Mouse (Mus musculus): ENCODE data around the gene Zcchc13. TPM values are rescaled to one million over a fixed set of nuclear protein-coding genes. Genes with fewer than 3 reads are reported as not detected.
"Not testable (repeated sequence)": the region's sequence is repeated elsewhere in the genome, so short reads cannot be mapped to it uniquely, and the experiment has no call there.

Gene Zcchc13
- polyA plus RNA-seq, 1 experiment = not detected

GRCm38 (mm10) chrX:103636021-103636420 lies 5.6 kb downstream of the Zcchc13 start:
- no peak for TF ChIP-seq POLR2A (IDR thresholded peaks at IDR 0.05; ENCODE audit: borderline replicate concordance, low read depth, low read length)
- no peak for TF ChIP-seq CTCF (IDR thresholded peaks at IDR 0.05; ENCODE audit: low read depth, low read length)
- no peak overlapping the region for H3K4me3 ChIP-seq (ENCODE audit: insufficient read depth, low read length)

GRCm38 (mm10) chrX:103638566-103638965 lies 8.2 kb downstream of the Zcchc13 start:
- no peaks in the 10 kb centered on the region for H3K4me1 ChIP-seq (ENCODE audit: control insufficient read depth, insufficient read depth, low read length)
- H3K27ac ChIP-seq (ENCODE audit: insufficient read depth, low read depth, low read length) = no peak overlapping the region
- TF ChIP-seq CTCF (IDR thresholded peaks at IDR 0.05; ENCODE audit: low read depth, low read length) (no peak), POLR2A (IDR thresholded peaks at IDR 0.05; ENCODE audit: borderline replicate concordance, low read depth, low read length) (no peak)
- no peak overlapping the region for H3K4me3 ChIP-seq (ENCODE audit: insufficient read depth, low read length)

More at GRCm38 (mm10) chrX:103636021-103636420, 5.6 kb downstream of the Zcchc13 start:
- Histone ChIP-seq H3K4me1 (ENCODE audit: control insufficient read depth, insufficient read depth, low read length) (no peaks in the 10 kb centered on the region), H3K27ac (ENCODE audit: insufficient read depth, low read depth, low read length) (no peak overlapping the region)

- TF ChIP-seq CTCF (IDR thresholded peaks at IDR 0.05; ENCODE audit: low read depth, low read length) (no peak), POLR2A (IDR thresholded peaks at IDR 0.05; ENCODE audit: borderline replicate concordance, low read depth, low read length) (no peak)
- no peak overlapping the region for H3K27ac ChIP-seq (ENCODE audit: insufficient read depth, low read depth, low read length)
- H3K4me3 ChIP-seq (ENCODE audit: insufficient read depth, low read length) = no peak overlapping the region
- H3K4me1 ChIP-seq (ENCODE audit: control insufficient read depth, insufficient read depth, low read length) = no peaks in the 10 kb centered on the region
Observed at GRCm38 (mm10) chrX:103644301-103644700, 13.9 kb downstream of the Zcchc13 start.

- TF ChIP-seq POLR2A (IDR thresholded peaks at IDR 0.05; ENCODE audit: borderline replicate concordance, low read depth, low read length) (no peak), CTCF (IDR thresholded peaks at IDR 0.05; ENCODE audit: low read depth, low read length) (no peak)
- Histone ChIP-seq H3K4me1 (ENCODE audit: control insufficient read depth, insufficient read depth, low read length) (no peaks in the 10 kb centered on the region), H3K4me3 (ENCODE audit: insufficient read depth, low read length) (no peak overlapping the region), H3K27ac (ENCODE audit: insufficient read depth, low read depth, low read length) (no peak overlapping the region)
Observed at GRCm38 (mm10) chrX:103652048-103652447, 21.7 kb downstream of the Zcchc13 start.

GRCm38 (mm10) chrX:103653021-103653420 lies 22.6 kb downstream of the Zcchc13 start:
- Histone ChIP-seq H3K4me3 (ENCODE audit: insufficient read depth, low read length) (no peak overlapping the region), H3K27ac (ENCODE audit: insufficient read depth, low read depth, low read length) (no peak overlapping the region), H3K4me1 (ENCODE audit: control insufficient read depth, insufficient read depth, low read length) (no peaks in the 10 kb centered on the region)
- TF ChIP-seq POLR2A (IDR thresholded peaks at IDR 0.05; ENCODE audit: borderline replicate concordance, low read depth, low read length) = no peak
- no peak for TF ChIP-seq CTCF (IDR thresholded peaks at IDR 0.05; ENCODE audit: low read depth, low read length)

GRCm38 (mm10) chrX:103658985-103659384 lies 28.6 kb downstream of the Zcchc13 start:
- Histone ChIP-seq H3K27ac (ENCODE audit: insufficient read depth, low read depth, low read length) (no peak overlapping the region), H3K4me1 (ENCODE audit: control insufficient read depth, insufficient read depth, low read length) (no peaks in the 10 kb centered on the region)
- no peak for TF ChIP-seq POLR2A (IDR thresholded peaks at IDR 0.05; ENCODE audit: borderline replicate concordance, low read depth, low read length)
- TF ChIP-seq CTCF (IDR thresholded peaks at IDR 0.05; ENCODE audit: low read depth, low read length) = no peak

GRCm38 (mm10) chrX:103664445-103664844 lies 34.1 kb downstream of the Zcchc13 start:
- H3K4me3 ChIP-seq (ENCODE audit: insufficient read depth, low read length); H3K4me1 ChIP-seq (ENCODE audit: control insufficient read depth, insufficient read depth, low read length); H3K27ac ChIP-seq (ENCODE audit: insufficient read depth, low read depth, low read length): not testable (repeated sequence)

More at GRCm38 (mm10) chrX:103658985-103659384, 28.6 kb downstream of the Zcchc13 start:
- no peak overlapping the region for H3K4me3 ChIP-seq (ENCODE audit: insufficient read depth, low read length)

GRCm38 (mm10) chrX:103670245-103670644 lies 39.9 kb downstream of the Zcchc13 start:
- H3K4me3 ChIP-seq (ENCODE audit: insufficient read depth, low read length) = no peak overlapping the region
- no peaks in the 10 kb centered on the region for H3K4me1 ChIP-seq (ENCODE audit: control insufficient read depth, insufficient read depth, low read length)
- H3K27ac ChIP-seq (ENCODE audit: insufficient read depth, low read depth, low read length) = no peak overlapping the region
- TF ChIP-seq POLR2A (IDR thresholded peaks at IDR 0.05; ENCODE audit: borderline replicate concordance, low read depth, low read length) (no peak), CTCF (IDR thresholded peaks at IDR 0.05; ENCODE audit: low read depth, low read length) (no peak)

- TF ChIP-seq POLR2A (IDR thresholded peaks at IDR 0.05; ENCODE audit: borderline replicate concordance, low read depth, low read length) (no peak), CTCF (IDR thresholded peaks at IDR 0.05; ENCODE audit: low read depth, low read length) (no peak)
- H3K4me3 ChIP-seq (ENCODE audit: insufficient read depth, low read length) = no peak overlapping the region
- H3K27ac ChIP-seq (ENCODE audit: insufficient read depth, low read depth, low read length) = no peak overlapping the region
- H3K4me1 ChIP-seq (ENCODE audit: control insufficient read depth, insufficient read depth, low read length) = no peaks in the 10 kb centered on the region
Observed at GRCm38 (mm10) chrX:103673761-103674160, 43.4 kb downstream of the Zcchc13 start.

GRCm38 (mm10) chrX:103674674-103675073 lies 44.3 kb downstream of the Zcchc13 start:
- TF ChIP-seq CTCF (IDR thresholded peaks at IDR 0.05; ENCODE audit: low read depth, low read length) (no peak), POLR2A (IDR thresholded peaks at IDR 0.05; ENCODE audit: borderline replicate concordance, low read depth, low read length) (no peak)
- Histone ChIP-seq H3K4me1 (ENCODE audit: control insufficient read depth, insufficient read depth, low read length) (no peaks in the 10 kb centered on the region), H3K27ac (ENCODE audit: insufficient read depth, low read depth, low read length) (no peak overlapping the region), H3K4me3 (ENCODE audit: insufficient read depth, low read length) (no peak overlapping the region)

Other genes with a start within 250 kb of the Zcchc13 start
- not detected in 2 replicates for gene Tsx, start 216.1 kb upstream of the Zcchc13 start, polyA plus RNA-seq (2012; ENCODE audit: insufficient read depth, insufficient read length, missing spikeins)
- gene Gm26992, start 208.6 kb upstream of the Zcchc13 start, polyA plus RNA-seq (2012; ENCODE audit: insufficient read depth, insufficient read length, missing spikeins) = not detected in 2 replicates
- gene Slc16a2, start 191.4 kb downstream of the Zcchc13 start, polyA plus RNA-seq (2012; ENCODE audit: insufficient read depth, insufficient read length, missing spikeins) = not detected in 2 replicates